In the genomic region with DNA sequence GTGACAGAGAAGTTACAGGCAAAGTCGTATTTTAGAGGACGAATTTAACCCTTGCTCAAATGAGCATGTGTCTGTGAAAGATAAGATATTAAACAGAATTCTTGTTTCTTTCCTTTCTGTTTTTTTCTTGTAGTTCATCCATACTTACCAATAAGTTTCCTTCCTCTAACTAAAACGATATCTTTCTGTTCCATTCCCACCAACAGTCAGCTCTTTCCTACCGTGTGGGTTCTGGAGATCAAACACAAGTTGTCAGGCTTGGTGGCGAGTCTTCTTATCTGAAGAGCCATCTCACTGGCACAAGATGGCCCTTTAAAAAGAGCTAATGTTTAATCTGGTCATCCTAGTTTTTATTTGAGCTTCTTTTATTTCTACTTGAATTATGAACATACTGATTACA, we compare ENCODE assay signal across 25 mouse cellular contexts. TPM values are rescaled to one million over a fixed set of nuclear protein-coding genes. Genes with fewer than 3 reads are reported as not detected.
DNase-seq lines count a peak whose midpoint lies in the region; ATAC-seq and TF ChIP-seq lines count a peak whose summit lies in the region.
"Had no signal": no experiment of that assay in that cellular context is flagged by ENCODE, and none has a peak within 500 bp of the region (broad histone marks: within the 10 kb centered on the region; RNA-seq: fewer than 3 reads in every experiment).

No protein-coding gene starts in this region.

- peak; percentile 25 for DNase-seq in liver, embryonic 13.5 days
- DNase-seq in liver: no peak
- peak; percentile 59 for DNase-seq in c-Kit-positive CD71-positive TER-119-negative erythroid progenitor cells, embryonic 14.5 days (ENCODE audit: low read depth)
- no peak for DNase-seq in liver, postnatal 0 days
- no peak for DNase-seq in layer of hippocampus, adult 9-10 months (ENCODE audit: low spot score)
- no peak for DNase-seq in cerebellum, adult 2 months
- DNase-seq in left cerebral cortex, adult 11 months (ENCODE audit: low spot score): no peak
- DNase-seq: adrenal gland, postnatal 10 days; adrenal gland, postnatal 36 days; cerebellum, adult 11-12 months; cerebellum, adult 9-10 months; cerebellum, postnatal 14 days; gastrocnemius, postnatal 10 days; gastrocnemius, postnatal 36 days; heart, adult 11 months; heart, postnatal 4 days had no signal

- no peaks in the 10 kb centered on the region for H3K36me3 ChIP-seq in liver, embryonic 13.5 days
- H3K36me3 ChIP-seq in liver, postnatal 0 days (replicated peaks; ENCODE audit: insufficient read depth, low read length): no peaks in the 10 kb centered on the region; the same call in 1 of the 2 replicates
- H3K36me3 ChIP-seq: forebrain, embryonic 10.5 days had no signal

- peak overlapping the region; percentile 11; the same call in 1 of the 2 replicates for H3K27ac ChIP-seq in liver, embryonic 13.5 days
- no peak overlapping the region for H3K27ac ChIP-seq in liver, postnatal 0 days (ENCODE audit: low read depth)
- no peak overlapping the region for H3K27ac ChIP-seq in cerebellum, adult 2 months (ENCODE audit: insufficient read depth, low read length)
- H3K27ac ChIP-seq: forebrain, embryonic 10.5 days; forebrain, embryonic 13.5 days; hindbrain, embryonic 14.5 days; hindbrain, postnatal 0 days had no signal

- ATAC-seq in liver, embryonic 13.5 days (ENCODE audit: low read depth): peak; percentile 43; the same call in 1 of the 2 replicates
- ATAC-seq in liver, postnatal 0 days: no peak
- ATAC-seq: CD4-positive, CD25-positive, alpha-beta regulatory T cell, adult 4 months; forebrain, embryonic 13.5 days; forebrain, embryonic 16.5 days; hindbrain, postnatal 0 days; inflammation-experienced regulatory T-cells, adult 6 months; Patski had no signal

- no peak for TF ChIP-seq POLR2A in cerebellum, adult 2 months (IDR thresholded peaks at IDR 0.05; ENCODE audit: borderline replicate concordance, insufficient read depth, low read length)

- H3K9me3 ChIP-seq in liver, embryonic 13.5 days (replicated peaks): no peaks in the 10 kb centered on the region
- no peaks in the 10 kb centered on the region for H3K9me3 ChIP-seq in liver, postnatal 0 days (ENCODE audit: low read length)
- H3K9me3 ChIP-seq: forebrain, embryonic 10.5 days; forebrain, embryonic 13.5 days had no signal

- no peak overlapping the region for H3K9ac ChIP-seq in liver, embryonic 13.5 days
- H3K9ac ChIP-seq in liver, postnatal 0 days (replicated peaks): no peak overlapping the region
- H3K9ac ChIP-seq: forebrain, embryonic 13.5 days; hindbrain, embryonic 14.5 days had no signal

- 8% methylated on average over 5 of the region's 5 CpGs for WGBS in liver, embryonic 13.5 days (ENCODE audit: insufficient replicate concordance)
- 38% methylated on average over 5 of the region's 5 CpGs for WGBS in liver, postnatal 0 days (ENCODE audit: insufficient replicate concordance)
- 86% methylated on average over 5 of the region's 5 CpGs for WGBS in cerebellum, adult 2 months

- no peak for TF ChIP-seq CTCF in liver, postnatal 0 days (IDR thresholded peaks at IDR 0.05; ENCODE audit: low read depth)
- TF ChIP-seq CTCF in cerebellum, adult 2 months (IDR thresholded peaks at IDR 0.05; ENCODE audit: borderline replicate concordance, insufficient read depth, low read depth, low read length): no peak

- H3K4me2 ChIP-seq in liver, embryonic 13.5 days: no peak overlapping the region
- H3K4me2 ChIP-seq in liver, postnatal 0 days (ENCODE audit: low read depth, low read length): no peak overlapping the region
- H3K4me2 ChIP-seq: forebrain, embryonic 13.5 days; heart, embryonic 11.5 days; hindbrain, embryonic 14.5 days had no signal

- H3K4me1 ChIP-seq in liver, embryonic 13.5 days (replicated peaks): peaks cover 34% of the 10 kb centered on the region
- no peaks in the 10 kb centered on the region; the same call in 1 of the 2 replicates for H3K4me1 ChIP-seq in liver, postnatal 0 days (ENCODE audit: insufficient read depth)
- no peaks in the 10 kb centered on the region for H3K4me1 ChIP-seq in cerebellum, adult 2 months (ENCODE audit: control insufficient read depth, insufficient read depth, low read length)
- H3K4me1 ChIP-seq: forebrain, embryonic 10.5 days; forebrain, embryonic 13.5 days had no signal

- TF ChIP-seq EP300 in liver, postnatal 0 days (IDR thresholded peaks at IDR 0.05; ENCODE audit: low read depth): peak; percentile 31; the same call in 1 of the 2 replicates

- no peak overlapping the region for H3K4me3 ChIP-seq in liver, embryonic 13.5 days (replicated peaks)
- no peak overlapping the region for H3K4me3 ChIP-seq in liver, postnatal 0 days (ENCODE audit: low read depth, low read length)
- no peak overlapping the region for H3K4me3 ChIP-seq in cerebellum, adult 2 months (replicated peaks; ENCODE audit: insufficient read depth, low read depth, low read length)
- H3K4me3 ChIP-seq: forebrain, embryonic 10.5 days; forebrain, embryonic 13.5 days had no signal

- no peaks in the 10 kb centered on the region for H3K27me3 ChIP-seq in liver, embryonic 13.5 days
- H3K27me3 ChIP-seq in liver, postnatal 0 days (ENCODE audit: insufficient read depth, low read length): no peaks in the 10 kb centered on the region
- H3K27me3 ChIP-seq in cerebellum, adult 2 months (ENCODE audit: control insufficient read depth, insufficient read depth, low read length): no peaks in the 10 kb centered on the region
- H3K27me3 ChIP-seq: forebrain, embryonic 13.5 days; Patski had no signal

RNA-seq across cellular contexts. Expression of a gene that starts 9.3 kb away (rescaled TPM):
- 0.28 and 0.31 TPM in 2 replicates for polyA plus RNA-seq in liver, embryonic 13.5 days (2015; fragmentation: Nextera tagmentation; extraction: Ambion mirVana)
- 0.22 and 0.25 TPM in 2 replicates for polyA plus RNA-seq in liver, postnatal 0 days (2015; fragmentation: Nextera tagmentation; extraction: Ambion mirVana)
- polyA plus RNA-seq in cerebellum, adult 2 months (2012; rRNA removed): 235 and 237 TPM in 2 replicates

RNA-seq across cellular contexts. Expression of a gene that starts 9.6 kb away (rescaled TPM):
- polyA plus RNA-seq in liver, embryonic 13.5 days (2015; fragmentation: Nextera tagmentation; extraction: Ambion mirVana): 20.9 and 22.4 TPM in 2 replicates
- polyA plus RNA-seq in liver, postnatal 0 days (2015; fragmentation: Nextera tagmentation; extraction: Ambion mirVana): 7.5 and 8.2 TPM in 2 replicates
- 98.5 and 107 TPM in 2 replicates for polyA plus RNA-seq in cerebellum, adult 2 months (2012; rRNA removed)

RNA-seq across cellular contexts. Expression of a gene that starts 53.7 kb away (rescaled TPM):
- 5.3 and 8.1 TPM in 2 replicates for polyA plus RNA-seq in liver, embryonic 13.5 days (2015; fragmentation: Nextera tagmentation; extraction: Ambion mirVana)
- 6.3 and 6.4 TPM in 2 replicates for polyA plus RNA-seq in liver, postnatal 0 days (2015; fragmentation: Nextera tagmentation; extraction: Ambion mirVana)
- polyA plus RNA-seq in cerebellum, adult 2 months (2012; rRNA removed): 39.0 and 47.1 TPM in 2 replicates

Comparison
In these comparisons a context has a peak if more than half of its experiments do, and no peak if none do; other contexts are left out.
1. DNase-seq: peak in liver, embryonic 13.5 days (single experiment) and c-Kit-positive CD71-positive TER-119-negative erythroid progenitor cells, embryonic 14.5 days (single experiment); none in liver (single experiment), liver, postnatal 0 days (single experiment), layer of hippocampus, adult 9-10 months (single experiment), cerebellum, adult 2 months (0 of 2) and left cerebral cortex, adult 11 months (single experiment).
2. RNA of a gene that starts 9.3 kb away (polyA plus RNA-seq): 235 to 237 TPM in cerebellum, adult 2 months; 0.28 to 0.31 TPM in liver, embryonic 13.5 days and 0.22 to 0.25 TPM in liver, postnatal 0 days; every median in the first group is over 100 times any median in the second.